Mouse (Mus musculus): ENCODE data around the gene Bach2. TPM values are rescaled to one million over a fixed set of nuclear protein-coding genes. Genes with fewer than 3 reads are reported as not detected.

Bach2 gene
- polyA plus RNA-seq, 1 experiment from 2014 or later, result 7.7 TPM

DNA sequence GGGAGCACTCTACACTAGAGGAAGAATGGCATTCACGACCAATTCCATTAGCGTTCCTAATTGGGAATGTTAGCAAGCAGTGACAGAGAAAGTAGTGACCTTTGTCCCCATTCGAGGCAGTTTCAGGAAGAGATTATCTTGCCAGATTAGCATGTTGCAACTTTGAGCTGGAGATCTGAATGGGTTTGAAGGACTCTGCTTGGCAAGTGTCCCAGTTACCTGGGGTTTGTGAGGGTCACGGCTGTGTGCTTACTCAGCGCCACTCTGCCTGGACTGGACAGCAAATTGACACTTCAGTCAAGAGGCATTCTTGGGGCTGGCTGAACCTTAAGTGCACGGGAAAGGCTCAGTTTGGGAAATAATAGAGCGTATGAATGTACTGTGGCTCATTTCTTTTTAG, 8.2 kb downstream of the Bach2 start:
- Histone ChIP-seq H3K36me3 (peaks cover 10% of the 10 kb centered on the region), H3K4me3 (no peak overlapping the region), H3K27me3 (ENCODE audit: low read depth, poor library complexity, severe bottlenecking) (peaks cover 6% of the 10 kb centered on the region), H3K27ac (replicated peaks) (no peak overlapping the region), H3K9me3 (replicated peaks) (no peaks in the 10 kb centered on the region), H3K4me1 (peaks cover 91% of the 10 kb centered on the region)
- WGBS, result 24% methylated on average over 7 of the region's 7 CpGs
- peak; percentile 25 for DNase-seq (ENCODE audit: low spot score)

GRCm38 (mm10) chr4:32247463-32248113, 9.0 kb downstream of the Bach2 start:
- Histone ChIP-seq H3K9me3 (replicated peaks) (no peaks in the 10 kb centered on the region), H3K4me3 (no peak overlapping the region), H3K27me3 (ENCODE audit: low read depth, poor library complexity, severe bottlenecking) (no peaks in the 10 kb centered on the region), H3K36me3 (peaks cover 13% of the 10 kb centered on the region), H3K4me1 (peaks cover 91% of the 10 kb centered on the region), H3K27ac (replicated peaks) (no peak overlapping the region)
- 67% methylated on average over 11 of the region's 11 CpGs for WGBS
- DNase-seq (ENCODE audit: low spot score), result no peak

DNA sequence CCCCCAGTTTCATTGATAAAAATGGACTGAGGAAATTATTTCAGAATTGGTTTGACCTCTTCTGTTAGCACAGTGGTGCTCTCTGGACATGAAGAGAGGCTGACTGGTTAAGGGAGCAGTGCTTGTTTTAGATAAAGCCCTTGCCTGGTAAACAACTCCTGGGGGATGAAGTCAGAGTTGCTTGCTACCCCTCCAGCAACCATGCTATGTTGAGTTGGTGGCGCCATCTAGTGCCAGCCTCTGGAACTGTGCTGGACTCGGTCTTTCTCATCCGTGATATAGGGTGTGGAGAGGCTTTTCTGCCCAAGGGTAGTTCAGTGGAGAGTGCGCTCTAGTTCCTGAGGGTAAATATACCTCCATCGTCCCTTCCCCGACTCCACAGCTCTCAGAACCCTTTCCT, 9.6 kb downstream of the Bach2 start:
- Histone ChIP-seq H3K4me1 (peaks cover 85% of the 10 kb centered on the region), H3K9me3 (replicated peaks) (no peaks in the 10 kb centered on the region), H3K36me3 (peaks cover 13% of the 10 kb centered on the region), H3K4me3 (no peak overlapping the region), H3K27ac (replicated peaks) (no peak overlapping the region), H3K27me3 (ENCODE audit: low read depth, poor library complexity, severe bottlenecking) (no peaks in the 10 kb centered on the region)
- DNase-seq (ENCODE audit: low spot score), result peak; percentile 74
- WGBS, result 32% methylated on average over 6 of the region's 6 CpGs

- Histone ChIP-seq H3K27ac (replicated peaks) (no peak overlapping the region), H3K27me3 (ENCODE audit: low read depth, poor library complexity, severe bottlenecking) (no peaks in the 10 kb centered on the region), H3K4me1 (peaks cover 78% of the 10 kb centered on the region), H3K4me3 (no peak overlapping the region), H3K9me3 (replicated peaks) (no peaks in the 10 kb centered on the region), H3K36me3 (peaks cover 13% of the 10 kb centered on the region)
- WGBS, result 76% methylated on average over 9 of the region's 9 CpGs
- no peak for DNase-seq (ENCODE audit: low spot score)
Measured at GRCm38 (mm10) chr4:32248990-32249393, 10.4 kb downstream of the Bach2 start.

DNA sequence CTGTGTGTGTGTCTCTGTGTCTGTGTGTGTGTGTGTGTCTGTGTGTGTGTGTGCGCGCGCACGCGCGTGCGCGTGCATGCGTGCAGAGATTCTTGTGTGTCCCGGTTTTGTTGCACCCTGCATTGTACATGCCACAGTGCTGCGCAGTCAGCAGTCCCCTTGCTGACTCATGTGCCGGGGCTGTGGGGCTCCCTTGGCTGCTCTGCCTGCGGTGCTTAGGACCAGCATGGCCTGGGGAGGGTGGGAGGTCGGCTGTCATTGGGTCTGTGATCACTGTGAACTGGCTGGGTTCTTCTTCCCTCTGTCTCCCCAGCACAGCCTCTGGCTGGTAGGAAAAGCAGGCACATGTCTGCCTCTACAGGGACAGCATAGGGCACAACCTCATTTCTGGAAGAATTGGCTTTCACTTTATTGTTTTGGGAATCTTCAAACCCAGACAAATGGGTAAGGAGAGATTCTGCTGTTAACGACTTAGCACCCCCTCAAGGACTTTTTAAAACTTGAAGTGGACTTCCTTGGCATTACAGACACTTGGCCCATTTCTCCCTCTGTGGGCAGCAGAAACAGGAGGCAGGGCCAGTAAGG, 11.2 kb downstream of the Bach2 start:
- peak overlapping the region; percentile 86 for H3K27ac ChIP-seq (replicated peaks)
- no peaks in the 10 kb centered on the region for H3K27me3 ChIP-seq (ENCODE audit: low read depth, poor library complexity, severe bottlenecking)
- 67% methylated on average over 15 of the region's 15 CpGs for WGBS
- peaks cover 8% of the 10 kb centered on the region for H3K36me3 ChIP-seq
- no peaks in the 10 kb centered on the region for H3K9me3 ChIP-seq (replicated peaks)
- peak overlapping the region; percentile 37 for H3K4me3 ChIP-seq
- H3K4me1 ChIP-seq, result peaks cover 74% of the 10 kb centered on the region
- peak; percentile 41 for DNase-seq (ENCODE audit: low spot score)

DNA sequence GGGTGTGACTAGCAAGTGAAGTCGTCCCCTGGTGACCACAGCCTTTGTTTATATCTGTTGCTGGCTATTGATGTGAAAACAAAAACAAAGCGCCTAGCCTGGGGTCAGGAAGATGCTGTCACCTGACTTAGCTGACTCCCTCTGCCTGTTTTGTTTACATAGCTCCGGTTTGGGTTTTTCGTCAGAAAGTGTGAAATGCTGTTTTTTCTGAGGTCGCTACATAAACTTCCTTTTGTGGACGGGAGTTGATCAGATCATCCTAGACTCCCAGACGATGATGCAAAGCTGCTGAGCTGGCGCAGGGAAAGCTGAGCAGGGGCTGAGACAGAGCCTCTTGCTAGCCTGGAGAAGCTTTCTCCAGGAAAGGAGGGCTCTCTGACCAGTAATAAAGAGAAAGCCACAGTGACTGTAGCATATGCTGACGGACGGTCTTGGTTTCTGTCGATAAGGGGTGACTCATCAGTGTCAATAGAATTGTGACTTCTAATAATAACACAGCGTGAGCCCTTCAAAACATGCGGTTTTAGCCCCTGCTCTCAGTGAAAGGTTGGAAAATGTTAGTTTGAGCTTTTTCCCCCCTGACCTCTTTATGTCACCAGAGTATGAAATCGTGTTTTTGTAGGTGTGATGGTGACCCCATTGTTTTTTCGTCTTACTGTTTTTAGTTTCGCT, 11.9 kb downstream of the Bach2 start:
- Histone ChIP-seq H3K36me3 (0 out of 2 replicates have a peak, but pooled peaks cover 3% of the 10 kb centered on the region), H3K4me1 (peaks cover 74% of the 10 kb centered on the region), H3K27ac (replicated peaks) (peak overlapping the region; percentile 86), H3K9me3 (replicated peaks) (no peaks in the 10 kb centered on the region), H3K4me3 (peak overlapping the region; percentile 37), H3K27me3 (ENCODE audit: low read depth, poor library complexity, severe bottlenecking) (no peaks in the 10 kb centered on the region)
- 5% methylated on average over 16 of the region's 16 CpGs for WGBS
- DNase-seq (ENCODE audit: low spot score), result peak; percentile 43

- no peaks in the 10 kb centered on the region for H3K9me3 ChIP-seq (replicated peaks)
- H3K27ac ChIP-seq (replicated peaks), result peak overlapping the region; percentile 86
- no peaks in the 10 kb centered on the region for H3K27me3 ChIP-seq (ENCODE audit: low read depth, poor library complexity, severe bottlenecking)
- peaks cover 71% of the 10 kb centered on the region for H3K4me1 ChIP-seq
- H3K36me3 ChIP-seq, result 0 out of 2 replicates have a peak, but pooled peaks cover 3% of the 10 kb centered on the region
- peak; percentile 57 for DNase-seq (ENCODE audit: low spot score)
- H3K4me3 ChIP-seq, result peak overlapping the region; percentile 37; the same call in 1 of the 2 replicates
- WGBS, result 4% methylated on average over 8 of the region's 8 CpGs
Measured at GRCm38 (mm10) chr4:32251005-32251365, 12.4 kb downstream of the Bach2 start.

DNA sequence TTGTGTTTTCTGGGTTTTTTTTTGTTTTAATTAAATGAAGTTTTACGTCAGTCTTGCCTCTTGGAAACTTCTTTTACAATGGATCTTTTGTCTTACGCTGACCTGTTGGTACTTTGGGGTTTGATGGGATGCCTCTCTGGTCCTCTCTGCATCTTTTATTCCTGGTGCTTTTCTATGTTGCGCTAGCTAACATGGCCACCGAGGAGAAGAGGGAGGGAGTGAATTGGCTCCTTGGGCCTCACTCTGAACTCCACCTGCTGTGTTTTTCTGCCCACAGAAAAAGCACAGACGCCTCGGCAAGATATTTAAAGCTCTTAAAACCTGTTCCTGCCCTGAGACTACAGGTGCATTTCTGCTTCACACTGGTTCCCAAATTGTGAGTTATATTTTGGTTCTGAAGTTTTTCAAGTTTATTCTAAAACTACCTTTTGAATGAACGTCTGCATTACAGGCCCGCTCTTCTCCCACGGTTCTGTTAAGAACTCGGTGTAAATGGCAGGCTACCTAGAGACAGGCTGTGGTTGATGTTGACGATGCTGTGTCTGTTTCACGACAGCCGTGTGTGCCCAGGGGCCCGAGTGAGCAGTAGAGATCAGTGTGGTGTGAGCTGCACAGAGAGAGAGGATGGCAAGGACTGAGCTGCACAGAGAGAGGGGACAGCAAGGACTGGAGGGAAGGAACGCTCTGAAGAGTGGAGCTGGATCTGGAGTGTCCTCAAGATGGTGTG, 13.5 kb downstream of the Bach2 start:
- 48% methylated on average over 15 of the region's 15 CpGs for WGBS
- H3K27ac ChIP-seq (replicated peaks), result peak overlapping the region; percentile 86
- H3K4me3 ChIP-seq, result no peak overlapping the region
- H3K36me3 ChIP-seq, result 0 out of 2 replicates have a peak, but pooled peaks cover 3% of the 10 kb centered on the region
- no peaks in the 10 kb centered on the region for H3K27me3 ChIP-seq (ENCODE audit: low read depth, poor library complexity, severe bottlenecking)
- no peaks in the 10 kb centered on the region for H3K9me3 ChIP-seq (replicated peaks)
- no peak for DNase-seq (ENCODE audit: low spot score)
- H3K4me1 ChIP-seq, result peaks cover 60% of the 10 kb centered on the region

- DNase-seq (ENCODE audit: low spot score), result no peak
- Histone ChIP-seq H3K4me3 (no peak overlapping the region), H3K9me3 (replicated peaks) (no peaks in the 10 kb centered on the region), H3K27ac (replicated peaks) (no peak overlapping the region), H3K36me3 (0 out of 2 replicates have a peak, but pooled peaks cover 3% of the 10 kb centered on the region), H3K27me3 (ENCODE audit: low read depth, poor library complexity, severe bottlenecking) (no peaks in the 10 kb centered on the region), H3K4me1 (peaks cover 4% of the 10 kb centered on the region; the same call in 1 of the 2 replicates)
- 78% methylated on average over 12 of the region's 12 CpGs for WGBS
Measured at GRCm38 (mm10) chr4:32257686-32258085, 19.1 kb downstream of the Bach2 start.

- H3K9me3 ChIP-seq (replicated peaks), result no peaks in the 10 kb centered on the region
- 0 out of 2 replicates have a peak, but pooled peaks cover 3% of the 10 kb centered on the region for H3K36me3 ChIP-seq
- DNase-seq (ENCODE audit: low spot score), result no peak
- H3K27me3 ChIP-seq (ENCODE audit: low read depth, poor library complexity, severe bottlenecking), result no peaks in the 10 kb centered on the region
- no peak overlapping the region for H3K4me3 ChIP-seq
- WGBS, result 85% methylated on average over 13 of the region's 13 CpGs
- no peak overlapping the region for H3K27ac ChIP-seq (replicated peaks)
- H3K4me1 ChIP-seq, result peaks cover 4% of the 10 kb centered on the region; the same call in 1 of the 2 replicates
Measured at GRCm38 (mm10) chr4:32258093-32258492, 19.5 kb downstream of the Bach2 start.

- H3K4me3 ChIP-seq, result no peak overlapping the region
- no peak overlapping the region for H3K27ac ChIP-seq (replicated peaks)
- H3K4me1 ChIP-seq, result peaks cover 8% of the 10 kb centered on the region; the same call in 1 of the 2 replicates
- no peak for DNase-seq (ENCODE audit: low spot score)
- no peaks in the 10 kb centered on the region for H3K9me3 ChIP-seq (replicated peaks)
- no peaks in the 10 kb centered on the region for H3K27me3 ChIP-seq (ENCODE audit: low read depth, poor library complexity, severe bottlenecking)
- 0 out of 2 replicates have a peak, but pooled peaks cover 3% of the 10 kb centered on the region for H3K36me3 ChIP-seq
- 93% methylated on average over 7 of the region's 7 CpGs for WGBS
Measured at GRCm38 (mm10) chr4:32258596-32258995, 20.0 kb downstream of the Bach2 start.

GRCm38 (mm10) chr4:32260909-32261308, 22.3 kb downstream of the Bach2 start:
- DNase-seq (ENCODE audit: low spot score), result no peak
- no peaks in the 10 kb centered on the region for H3K9me3 ChIP-seq (replicated peaks)
- H3K4me1 ChIP-seq, result peaks cover 11% of the 10 kb centered on the region
- 84% methylated on average over 4 of the region's 4 CpGs for WGBS
- no peaks in the 10 kb centered on the region for H3K27me3 ChIP-seq (ENCODE audit: low read depth, poor library complexity, severe bottlenecking)
- no peak overlapping the region for H3K4me3 ChIP-seq
- no peak overlapping the region for H3K27ac ChIP-seq (replicated peaks)
- 0 out of 2 replicates have a peak, but pooled peaks cover 3% of the 10 kb centered on the region for H3K36me3 ChIP-seq

Measured in midbrain, embryonic 10.5 days (tissue).